Mouse (Mus musculus): ENCODE results near the gene Olfr159. TPM values are rescaled to one million over a fixed set of nuclear protein-coding genes. Genes with fewer than 3 reads are reported as not detected.

Gene Olfr159
- polyA plus RNA-seq, 1 experiment from 2014 or later = not detected

DNA sequence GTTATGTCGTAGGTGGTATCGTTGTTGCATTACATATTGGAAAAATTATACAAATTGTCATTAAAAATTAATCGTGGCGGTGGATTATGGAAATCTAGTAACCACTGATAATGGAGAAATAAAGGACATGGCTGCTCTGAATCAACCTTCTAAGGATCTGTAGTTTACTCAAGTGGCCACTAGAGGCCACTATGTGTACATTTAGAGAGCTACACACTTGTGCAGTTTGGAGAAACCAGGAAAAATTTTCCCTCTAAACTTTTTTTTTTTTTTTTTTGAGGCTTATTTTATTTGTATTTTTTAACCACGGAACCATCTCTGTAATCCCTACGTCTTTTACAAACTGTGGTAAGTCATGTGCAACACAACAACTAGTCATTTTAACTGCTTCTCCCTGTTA lies 25.6 kb downstream of the Olfr159 start:
- WGBS = 24% methylated on average over 6 of the region's 6 CpGs
- Histone ChIP-seq H3K27ac (no peak overlapping the region), H3K36me3 (replicated peaks) (no peaks in the 10 kb centered on the region), H3K4me3 (no peak overlapping the region), H3K9me3 (no peaks in the 10 kb centered on the region), H3K4me1 (peaks cover 15% of the 10 kb centered on the region), H3K27me3 (ENCODE audit: poor library complexity, severe bottlenecking) (no peaks in the 10 kb centered on the region)
- no peak for DNase-seq (ENCODE audit: extremely low spot score, low spot score)

DNA sequence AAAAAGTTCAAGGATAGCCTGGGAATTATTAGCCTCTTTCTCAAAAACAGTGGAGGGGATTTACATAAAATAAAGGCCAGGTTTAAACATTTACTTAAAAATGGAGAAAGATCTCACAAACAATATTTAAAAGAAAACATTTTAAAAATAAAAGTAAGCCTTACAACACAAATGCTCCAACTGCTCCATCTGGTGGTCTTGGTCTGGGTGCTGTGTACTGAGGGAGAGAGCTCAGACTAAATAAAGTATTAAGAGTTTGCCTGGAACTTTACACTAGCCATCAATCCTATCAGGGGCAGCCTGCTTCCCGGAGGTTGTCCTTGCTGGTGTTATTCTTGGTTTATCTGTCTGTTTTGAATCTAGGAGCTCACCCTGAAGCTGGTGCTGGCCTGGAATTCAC lies 27.7 kb downstream of the Olfr159 start:
- H3K36me3 ChIP-seq (replicated peaks) = no peaks in the 10 kb centered on the region
- H3K4me3 ChIP-seq = no peak overlapping the region
- no peaks in the 10 kb centered on the region for H3K9me3 ChIP-seq
- peaks cover 15% of the 10 kb centered on the region for H3K4me1 ChIP-seq
- H3K27me3 ChIP-seq (ENCODE audit: poor library complexity, severe bottlenecking) = no peaks in the 10 kb centered on the region
- H3K27ac ChIP-seq = no peak overlapping the region
- DNase-seq (ENCODE audit: extremely low spot score, low spot score) = no peak
- WGBS = 63% methylated on average over 1 of the region's 1 CpGs

DNA sequence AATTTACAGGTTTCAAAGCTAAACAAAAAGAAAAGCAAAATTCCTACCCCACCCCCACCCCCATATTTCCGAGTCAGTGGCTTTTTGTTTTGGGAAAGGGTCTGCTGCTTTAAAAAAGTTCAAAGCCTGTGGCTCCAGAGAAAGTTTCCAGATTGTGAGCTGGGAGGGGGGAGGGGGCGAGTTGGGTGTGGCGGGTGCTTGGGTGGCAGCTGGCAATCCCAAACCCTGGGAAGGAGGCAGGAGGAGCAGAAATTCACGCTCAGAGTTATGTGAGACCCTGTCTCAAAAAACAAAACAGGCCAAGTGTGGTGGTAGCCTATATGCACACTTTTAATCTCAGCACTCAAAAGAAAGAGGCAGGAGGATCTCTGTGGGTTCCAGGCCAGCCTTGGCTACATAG lies 28.2 kb downstream of the Olfr159 start:
- Histone ChIP-seq H3K4me3 (no peak overlapping the region), H3K36me3 (replicated peaks) (no peaks in the 10 kb centered on the region), H3K27me3 (ENCODE audit: poor library complexity, severe bottlenecking) (no peaks in the 10 kb centered on the region), H3K9me3 (no peaks in the 10 kb centered on the region), H3K27ac (no peak overlapping the region), H3K4me1 (peaks cover 15% of the 10 kb centered on the region)
- no peak for DNase-seq (ENCODE audit: extremely low spot score, low spot score)
- WGBS = 54% methylated on average over 4 of the region's 4 CpGs

GRCm38 (mm10) chr4:43741526-43741925 lies 29.3 kb downstream of the Olfr159 start:
- peaks cover 15% of the 10 kb centered on the region for H3K4me1 ChIP-seq
- no peaks in the 10 kb centered on the region for H3K36me3 ChIP-seq (replicated peaks)
- DNase-seq (ENCODE audit: extremely low spot score, low spot score) = no peak
- no peak overlapping the region for H3K4me3 ChIP-seq
- H3K9me3 ChIP-seq = no peaks in the 10 kb centered on the region
- H3K27me3 ChIP-seq (ENCODE audit: poor library complexity, severe bottlenecking) = no peaks in the 10 kb centered on the region
- WGBS = 72% methylated on average over 5 of the region's 5 CpGs
- H3K27ac ChIP-seq = no peak overlapping the region

DNA sequence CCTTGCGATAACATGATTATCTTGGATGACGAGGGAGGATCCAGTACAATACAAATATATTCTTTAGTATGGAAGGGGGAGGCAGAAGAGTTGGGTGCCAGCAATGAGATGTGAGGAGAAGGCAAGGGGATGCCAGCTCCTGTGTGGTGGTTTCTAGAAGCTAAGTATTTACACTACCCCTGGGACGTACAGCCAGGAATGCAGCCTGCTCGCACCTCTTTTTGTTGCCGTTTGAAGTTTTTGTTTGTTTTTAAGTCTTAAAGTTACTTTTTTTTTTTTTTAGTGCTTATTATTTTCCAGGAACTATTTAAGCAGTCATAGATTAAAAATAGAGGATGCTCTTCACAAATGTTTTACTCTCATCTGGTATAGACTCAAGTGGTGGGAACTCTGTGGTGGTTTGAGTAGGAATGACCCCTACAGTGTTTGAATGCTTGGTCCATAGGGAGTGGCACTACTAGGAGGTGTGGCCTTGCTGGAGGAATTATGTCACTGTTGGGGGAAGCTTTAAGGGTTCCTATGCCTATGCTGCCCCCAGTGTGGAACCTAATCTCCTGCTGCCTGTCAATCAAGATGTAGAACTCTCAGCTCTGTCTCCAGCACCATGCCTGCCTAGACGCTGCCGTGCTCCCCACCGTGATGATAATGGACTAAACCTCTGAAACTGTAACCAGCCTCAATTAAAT lies 31.7 kb downstream of the Olfr159 start:
- Histone ChIP-seq H3K27ac (no peak overlapping the region), H3K36me3 (replicated peaks) (no peaks in the 10 kb centered on the region), H3K9me3 (no peaks in the 10 kb centered on the region), H3K4me1 (peaks cover 19% of the 10 kb centered on the region), H3K27me3 (ENCODE audit: poor library complexity, severe bottlenecking) (no peaks in the 10 kb centered on the region), H3K4me3 (no peak overlapping the region)
- DNase-seq (ENCODE audit: extremely low spot score, low spot score) = no peak
- whole genome bisulfite sequencing = 83% methylated on average over 8 of the region's 8 CpGs

GRCm38 (mm10) chr4:43737144-43737543 lies 33.7 kb downstream of the Olfr159 start:
- no peaks in the 10 kb centered on the region for H3K27me3 ChIP-seq (ENCODE audit: poor library complexity, severe bottlenecking)
- H3K4me3 ChIP-seq = no peak overlapping the region
- no peak for DNase-seq (ENCODE audit: extremely low spot score, low spot score)
- 66% methylated on average over 6 of the region's 6 CpGs for whole genome bisulfite sequencing
- no peaks in the 10 kb centered on the region for H3K36me3 ChIP-seq (replicated peaks)
- H3K4me1 ChIP-seq = peaks cover 16% of the 10 kb centered on the region
- no peaks in the 10 kb centered on the region for H3K9me3 ChIP-seq
- H3K27ac ChIP-seq = no peak overlapping the region

- Histone ChIP-seq H3K36me3 (replicated peaks) (no peaks in the 10 kb centered on the region), H3K4me3 (no peak overlapping the region), H3K9me3 (no peaks in the 10 kb centered on the region), H3K27me3 (ENCODE audit: poor library complexity, severe bottlenecking) (no peaks in the 10 kb centered on the region), H3K4me1 (peaks cover 21% of the 10 kb centered on the region), H3K27ac (no peak overlapping the region)
- no peak for DNase-seq (ENCODE audit: extremely low spot score, low spot score)
- WGBS = 85% methylated on average over 5 of the region's 5 CpGs
These were observed 37.6 kb downstream of the Olfr159 start for GRCm38 (mm10) chr4:43733186-43733585.

- Histone ChIP-seq H3K4me3 (no peak overlapping the region), H3K27me3 (ENCODE audit: poor library complexity, severe bottlenecking) (no peaks in the 10 kb centered on the region), H3K27ac (no peak overlapping the region), H3K9me3 (no peaks in the 10 kb centered on the region), H3K4me1 (peaks cover 19% of the 10 kb centered on the region), H3K36me3 (replicated peaks) (no peaks in the 10 kb centered on the region)
- no peak for DNase-seq (ENCODE audit: extremely low spot score, low spot score)
- 29% methylated on average over 1 of the region's 1 CpGs for WGBS
These were observed 38.6 kb downstream of the Olfr159 start for GRCm38 (mm10) chr4:43732171-43732570.

DNA sequence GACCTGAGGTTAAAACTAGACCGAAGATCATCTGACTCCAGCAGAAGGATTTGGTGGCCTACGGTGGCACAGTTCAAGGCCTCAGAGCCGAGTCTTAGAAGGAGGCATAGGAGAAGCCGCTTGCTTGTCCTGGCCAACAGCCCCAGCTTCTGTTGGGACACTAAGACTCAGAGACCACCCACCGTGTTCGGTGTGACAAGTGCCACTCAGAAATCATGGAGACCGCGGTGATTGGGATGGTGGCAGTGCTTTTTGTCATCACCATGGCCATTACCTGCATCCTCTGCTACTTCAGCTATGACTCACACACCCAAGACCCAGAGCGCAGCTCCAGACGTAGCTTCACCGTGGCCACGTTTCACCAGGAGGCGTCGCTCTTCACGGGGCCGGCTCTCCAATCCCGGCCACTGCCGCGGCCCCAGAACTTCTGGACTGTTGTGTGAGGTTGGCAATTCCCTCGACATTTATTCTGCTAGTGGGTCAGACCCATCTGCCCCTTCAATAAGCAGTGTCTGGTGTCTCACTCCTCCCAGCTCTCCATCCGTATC lies 40.0 kb downstream of the Olfr159 start:
- Histone ChIP-seq H3K4me1 (peaks cover 16% of the 10 kb centered on the region), H3K27me3 (ENCODE audit: poor library complexity, severe bottlenecking) (no peaks in the 10 kb centered on the region), H3K36me3 (replicated peaks) (no peaks in the 10 kb centered on the region), H3K9me3 (no peaks in the 10 kb centered on the region), H3K27ac (no peak overlapping the region), H3K4me3 (no peak overlapping the region)
- 74% methylated on average over 21 of the region's 21 CpGs for WGBS
- no peak for DNase-seq (ENCODE audit: extremely low spot score, low spot score)

GRCm38 (mm10) chr4:43729794-43730550 lies 40.8 kb downstream of the Olfr159 start, which contains the start of gene Spaar:
Gene Spaar (plus strand): TSS chr4:43730034.
- Histone ChIP-seq H3K4me3 (no peak within 1 kb of the TSS), H3K4me1 (peaks cover 12% of the 10 kb centered on the region), H3K9me3 (no peaks in the 10 kb centered on the region), H3K27ac (no peak within 1 kb of the TSS), H3K27me3 (ENCODE audit: poor library complexity, severe bottlenecking) (no peaks in the 10 kb centered on the region), H3K36me3 (replicated peaks) (no peaks in the 10 kb centered on the region)
- 72% methylated on average over 14 of the region's 14 CpGs for WGBS
- DNase-seq (ENCODE audit: extremely low spot score, low spot score) = no peak

- H3K4me1 ChIP-seq = peaks cover 12% of the 10 kb centered on the region
- no peaks in the 10 kb centered on the region for H3K27me3 ChIP-seq (ENCODE audit: poor library complexity, severe bottlenecking)
- H3K36me3 ChIP-seq (replicated peaks) = no peaks in the 10 kb centered on the region
- 79% methylated on average over 3 of the region's 3 CpGs for WGBS
- H3K9me3 ChIP-seq = no peaks in the 10 kb centered on the region
- DNase-seq (ENCODE audit: extremely low spot score, low spot score) = no peak
- no peak overlapping the region for H3K4me3 ChIP-seq
- H3K27ac ChIP-seq = no peak overlapping the region
These were observed 41.7 kb downstream of the Olfr159 start for GRCm38 (mm10) chr4:43729126-43729525.

DNA sequence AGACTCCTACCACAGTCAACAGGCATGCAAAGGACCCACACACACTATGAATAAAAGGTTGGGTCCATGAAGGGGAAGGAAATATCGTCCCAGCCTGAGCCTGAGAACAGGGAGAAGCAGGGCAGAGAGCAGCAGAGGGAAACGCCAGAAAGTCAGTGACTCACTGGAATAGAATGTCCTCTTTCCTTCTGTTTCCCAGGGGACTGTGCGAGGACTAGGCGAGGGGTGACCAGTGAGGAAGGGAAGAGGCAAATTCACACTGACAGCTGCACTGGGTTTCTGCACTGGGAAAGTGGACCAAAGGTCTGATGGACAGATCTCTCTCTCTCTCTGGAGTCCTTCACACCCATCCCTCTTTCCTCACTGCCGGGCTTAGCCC lies 42.2 kb downstream of the Olfr159 start:
- no peak overlapping the region for H3K4me3 ChIP-seq
- no peaks in the 10 kb centered on the region for H3K9me3 ChIP-seq
- H3K27me3 ChIP-seq (ENCODE audit: poor library complexity, severe bottlenecking) = no peaks in the 10 kb centered on the region
- H3K27ac ChIP-seq = no peak overlapping the region
- H3K36me3 ChIP-seq (replicated peaks) = no peaks in the 10 kb centered on the region
- peaks cover 12% of the 10 kb centered on the region for H3K4me1 ChIP-seq
- no peak for DNase-seq (ENCODE audit: extremely low spot score, low spot score)
- 80% methylated on average over 5 of the region's 5 CpGs for WGBS
